Mouse (Mus musculus) lung, postnatal 4 days (tissue): ENCODE data around the gene Igfbpl1.

ENCODE experiments used
- DNase-seq, 2 experiments: peaks; one replicate each; pipeline ENCODE4 v3.0.0; 2021

Igfbpl1 gene

GRCm38 (mm10) chr4:45821995-45822394 is 4.7 kb downstream of the Igfbpl1 start:
- no peak for DNase-seq

- DNase-seq = peak; percentile 51 to 69
Measured at GRCm38 (mm10) chr4:45820074-45820830, 6.5 kb downstream of the Igfbpl1 start.

- peak; percentile 43 to 44 for DNase-seq
Measured at GRCm38 (mm10) chr4:45819208-45819931, 7.4 kb downstream of the Igfbpl1 start.

- no peak for DNase-seq
Measured at GRCm38 (mm10) chr4:45818814-45819207, 7.9 kb downstream of the Igfbpl1 start.

- peak in 1 of 2 experiments; percentile 59 for DNase-seq
Measured at GRCm38 (mm10) chr4:45815542-45815941, 11.2 kb downstream of the Igfbpl1 start.

- DNase-seq = no peak
Measured at GRCm38 (mm10) chr4:45811250-45811649, 15.5 kb downstream of the Igfbpl1 start.

GRCm38 (mm10) chr4:45808034-45808433 is 18.7 kb downstream of the Igfbpl1 start:
- no peak for DNase-seq

GRCm38 (mm10) chr4:45802900-45803299 is 23.8 kb downstream of the Igfbpl1 start:
- no peak for DNase-seq

- DNase-seq = no peak
Measured at GRCm38 (mm10) chr4:45799956-45800537, 26.7 kb downstream of the Igfbpl1 start.

- DNase-seq = peak; percentile 78 to 82
Measured at GRCm38 (mm10) chr4:45798964-45799363, 27.8 kb downstream of the Igfbpl1 start, which contains the start of gene Aldh1b1. Gene Aldh1b1 (plus strand): TSS chr4:45799022.

- DNase-seq = no peak
Measured at GRCm38 (mm10) chr4:45796760-45797159, 30.0 kb downstream of the Igfbpl1 start.

- DNase-seq = peak in 1 of 2 experiments; percentile 17
Measured at GRCm38 (mm10) chr4:45795191-45795811, 31.4 kb downstream of the Igfbpl1 start.

GRCm38 (mm10) chr4:45790018-45790417 is 36.7 kb downstream of the Igfbpl1 start:
- DNase-seq = no peak

GRCm38 (mm10) chr4:45789263-45789958 is 37.3 kb downstream of the Igfbpl1 start:
- DNase-seq = no peak

GRCm38 (mm10) chr4:45788446-45789081 is 38.2 kb downstream of the Igfbpl1 start:
- no peak for DNase-seq

- no peak for DNase-seq
Measured at GRCm38 (mm10) chr4:45786674-45787073, 40.0 kb downstream of the Igfbpl1 start.

GRCm38 (mm10) chr4:45785959-45786358 is 40.8 kb downstream of the Igfbpl1 start:
- DNase-seq = no peak

GRCm38 (mm10) chr4:45783671-45784070 is 43.1 kb downstream of the Igfbpl1 start:
- DNase-seq = no peak

- DNase-seq = peak; percentile 48 to 65
Measured at GRCm38 (mm10) chr4:45771619-45772018, 55.1 kb downstream of the Igfbpl1 start.

GRCm38 (mm10) chr4:45771173-45771572 is 55.5 kb downstream of the Igfbpl1 start:
- no peak for DNase-seq

- DNase-seq = no peak
Measured at GRCm38 (mm10) chr4:45770638-45771033, 56.1 kb downstream of the Igfbpl1 start.
